Mouse (Mus musculus) neutrophil, adult 59 days (primary cell): ENCODE data around the gene Gm10644. TPM values are rescaled to one million over a fixed set of nuclear protein-coding genes. Genes with fewer than 3 reads are reported as not detected.

Experiments used
- total RNA-seq, 2 experiments: library from RNA; stranded (reverse); gene quantifications; 1 replicate in 1 of 2; 2 replicates in 1 of 2; pipeline ENCODE4 v1.2.4; 2023

Gene Gm10644
- total RNA-seq: under 1 TPM in 1 of 2 experiments, not detected in 1; 0.26 TPM

GRCm38 (mm10) chr8:83955106-83955957 lies at the start of gene Gm10644, which contains the start of gene Asf1b:
Gene Gm10644, minus strand, starts transcription at chr8:83955205.
Gene Asf1b, plus strand, starts transcription at chr8:83955507.

GRCm38 (mm10) chr8:84001281-84002000 lies 46.4 kb upstream of the Gm10644 start, which contains the start of gene 1700067K01Rik:
Gene 1700067K01Rik, plus strand, starts transcription at chr8:84001502.

GRCm38 (mm10) chr8:83997511-83998141 lies 42.6 kb upstream of the Gm10644 start, which contains the start of gene Samd1:
Gene Samd1, plus strand, starts transcription at chr8:83997672.

GRCm38 (mm10) chr8:83972150-83973120 lies 17.4 kb upstream of the Gm10644 start, which contains the start of gene Prkaca:
Gene Prkaca, plus strand, starts transcription at chr8:83972993.

GRCm38 (mm10) chr8:83899363-83900252 lies 55.4 kb downstream of the Gm10644 start, which contains the start of gene Adgrl1:
Gene Adgrl1, plus strand, starts transcription at chr8:83900105.

Other genes starting within 250 kb of the Gm10644 start
- gene Ddx39, start 240.0 kb downstream of the Gm10644 start, total RNA-seq: 10 to 100 TPM; 47.6 to 48.4 TPM
- gene Adgre5, start 213.9 kb downstream of the Gm10644 start, total RNA-seq: 100 to 1,000 TPM; 678 to 747 TPM
- 1 to 10 TPM; 1.4 to 2.7 TPM for gene Adgrl1, start 55.1 kb downstream of the Gm10644 start, total RNA-seq
- gene Asf1b, start 302 bp upstream of the Gm10644 start, total RNA-seq: 10 to 100 TPM; 47.9 to 50.2 TPM
- 10 to 100 TPM; 33.3 to 34.6 TPM for gene Prkaca, start 17.8 kb upstream of the Gm10644 start, total RNA-seq
- 10 to 100 TPM; 35.0 to 52.0 TPM for gene Samd1, start 42.5 kb upstream of the Gm10644 start, total RNA-seq
- not detected for gene 1700067K01Rik, start 46.3 kb upstream of the Gm10644 start, total RNA-seq
- not detected for gene 2210011C24Rik, start 57.0 kb upstream of the Gm10644 start, total RNA-seq
- not detected for gene Palm3, start 66.3 kb upstream of the Gm10644 start, total RNA-seq
- gene Il27ra, start 87.4 kb upstream of the Gm10644 start, total RNA-seq: 1 to 10 TPM in 1 of 2 experiments, under 1 TPM in 1; 0.89 to 2.0 TPM
- gene Rln3, start 89.8 kb upstream of the Gm10644 start, total RNA-seq: not detected
- gene Gm10643, start 109.9 kb upstream of the Gm10644 start, total RNA-seq: 1 to 10 TPM; 1.5 to 1.9 TPM
- 10 to 100 TPM; 35.4 to 36.8 TPM for gene Rfx1, start 111.6 kb upstream of the Gm10644 start, total RNA-seq
- gene Dcaf15, start 149.6 kb upstream of the Gm10644 start, total RNA-seq: 10 to 100 TPM; 23.7 to 28.3 TPM
- gene Podnl1, start 170.8 kb upstream of the Gm10644 start, total RNA-seq: under 1 TPM in 1 of 2 experiments, not detected in 1; 0.31 TPM
- 10 to 100 TPM; 15.7 to 19.0 TPM for gene Cc2d1a, start 192.7 kb upstream of the Gm10644 start, total RNA-seq
- gene 4930432K21Rik, start 192.8 kb upstream of the Gm10644 start, total RNA-seq: under 1 TPM; 0.16 to 0.35 TPM
- not detected for gene Nanos3, start 230.0 kb upstream of the Gm10644 start, total RNA-seq